Mouse (Mus musculus) layer of hippocampus, postnatal 10 days (tissue): ENCODE measurements around the gene Nuak1. TPM values are rescaled to one million over a fixed set of nuclear protein-coding genes. Genes with fewer than 3 reads are reported as not detected.
"Not testable (repeated sequence)": the region's sequence is repeated elsewhere in the genome, so short reads cannot be mapped to it uniquely, and the experiment has no call there.

Experiments
- DNase-seq, 2 experiments: peaks; one replicate each; pipeline ENCODE4 v3.0.0; 2021; ENCODE audit warnings: low spot score in 2 of 2
- long read RNA-seq: library from polyadenylated mRNA; stranded (forward); transcript quantifications from one replicate; pipeline ENCODE4 v2.0.0, GENCODE M21; 2023
- total RNA-seq, 2 experiments: library from RNA; stranded (reverse); gene quantifications; 2 replicates each; pipeline ENCODE4 v1.2.3; 2021

The Nuak1 gene
- 10 to 100 TPM; 45.2 to 54.6 TPM for total RNA-seq
- long read RNA-seq, full-length matches to known transcripts, result 1 of 21 reads
- long read RNA-seq, partial matches to known transcripts, result 0 of 21 reads
- long read RNA-seq, other reads (novel, unspliced or antisense), result 20 of 21 reads

- DNase-seq, result peak; percentile 86 to 94
Observed at GRCm38 (mm10) chr10:84440541-84441433, at the start of gene Nuak1. Nuak1 (minus strand) TSS chr10:84440597.

GRCm38 (mm10) chr10:84490115-84490514 is 49.7 kb upstream of the Nuak1 start:
- DNase-seq, result no peak

- DNase-seq, result peak; percentile 51 to 60
Observed at GRCm38 (mm10) chr10:84488315-84488714, 47.9 kb upstream of the Nuak1 start.

GRCm38 (mm10) chr10:84484661-84485060 is 44.3 kb upstream of the Nuak1 start:
- DNase-seq, result no peak

GRCm38 (mm10) chr10:84483553-84483952 is 43.2 kb upstream of the Nuak1 start:
- no peak for DNase-seq

GRCm38 (mm10) chr10:84483069-84483468 is 42.7 kb upstream of the Nuak1 start:
- DNase-seq, result no peak

GRCm38 (mm10) chr10:84482418-84482817 is 42.0 kb upstream of the Nuak1 start:
- DNase-seq, result not testable (repeated sequence)

GRCm38 (mm10) chr10:84481327-84481671 is 40.9 kb upstream of the Nuak1 start:
- no peak for DNase-seq

GRCm38 (mm10) chr10:84480667-84481326 is 40.4 kb upstream of the Nuak1 start:
- no peak for DNase-seq

- DNase-seq, result no peak
Observed at GRCm38 (mm10) chr10:84480146-84480545, 39.7 kb upstream of the Nuak1 start.

GRCm38 (mm10) chr10:84477613-84478076 is 37.2 kb upstream of the Nuak1 start:
- DNase-seq, result no peak

GRCm38 (mm10) chr10:84477045-84477612 is 36.7 kb upstream of the Nuak1 start:
- DNase-seq, result no peak

GRCm38 (mm10) chr10:84467555-84468164 is 27.3 kb upstream of the Nuak1 start:
- DNase-seq, result peak in 1 of 2 experiments; percentile 37

- no peak for DNase-seq
Observed at GRCm38 (mm10) chr10:84465511-84465910, 25.1 kb upstream of the Nuak1 start.

GRCm38 (mm10) chr10:84460420-84461101 is 20.2 kb upstream of the Nuak1 start:
- DNase-seq, result no peak

- DNase-seq, result no peak
Observed at GRCm38 (mm10) chr10:84458094-84458493, 17.7 kb upstream of the Nuak1 start.

GRCm38 (mm10) chr10:84457539-84457938 is 17.1 kb upstream of the Nuak1 start:
- no peak for DNase-seq

- no peak for DNase-seq
Observed at GRCm38 (mm10) chr10:84456632-84457320, 16.4 kb upstream of the Nuak1 start.

- DNase-seq, result no peak
Observed at GRCm38 (mm10) chr10:84451883-84452282, 11.5 kb upstream of the Nuak1 start.

- DNase-seq, result peak; percentile 91 to 93
Observed at GRCm38 (mm10) chr10:84450654-84451053, 10.3 kb upstream of the Nuak1 start.
